In genomic region chr15:101065069-101065468, GRCm38 (mm10) we compare ENCODE assay signal across 15 mouse cellular contexts. TPM values are rescaled to one million over a fixed set of nuclear protein-coding genes. Genes with fewer than 3 reads are reported as not detected.
DNase-seq lines count a peak whose midpoint lies in the region; ATAC-seq lines count a peak whose summit lies in the region.
"Had no signal": no experiment of that assay in that cellular context is flagged by ENCODE, and none has a peak within 500 bp of the region (broad histone marks: within the 10 kb centered on the region; RNA-seq: fewer than 3 reads in every experiment).

No protein-coding gene starts in this region.

- H3K4me2 ChIP-seq in heart, embryonic 11.5 days, result no peak overlapping the region
- peak overlapping the region; percentile 16 for H3K4me2 ChIP-seq in neural tube, embryonic 11.5 days (ENCODE audit: low read depth)
- H3K4me2 ChIP-seq: heart, embryonic 13.5 days had no signal

- no peaks in the 10 kb centered on the region; the same call in 1 of the 2 replicates for H3K27me3 ChIP-seq in heart, embryonic 11.5 days (ENCODE audit: control insufficient read depth, insufficient read depth, low read length)
- no peaks in the 10 kb centered on the region for H3K27me3 ChIP-seq in neural tube, embryonic 11.5 days (ENCODE audit: control insufficient read depth, insufficient read depth, low read length)

- 23% methylated on average over 6 of the region's 6 CpGs for WGBS in heart, embryonic 11.5 days (ENCODE audit: insufficient replicate concordance)
- 7% methylated on average over 6 of the region's 6 CpGs for WGBS in neural tube, embryonic 11.5 days

- ATAC-seq in heart, embryonic 11.5 days (replicated peaks; ENCODE audit: insufficient number of reproducible peaks, low FRiP score, low TSS enrichment), result no peak
- no peak for ATAC-seq in neural tube, embryonic 11.5 days (ENCODE audit: insufficient read depth, low FRiP score, low TSS enrichment)
- ATAC-seq: liver, postnatal 0 days had no signal

- no peak overlapping the region for H3K27ac ChIP-seq in heart, embryonic 11.5 days (ENCODE audit: low read depth, low read length)
- H3K27ac ChIP-seq in neural tube, embryonic 11.5 days (ENCODE audit: low read depth, low read length), result peak overlapping the region; percentile 65
- H3K27ac ChIP-seq: heart, embryonic 13.5 days; left cerebral cortex, adult 2 months had no signal

- DNase-seq in adrenal gland, postnatal 10 days, result peak; percentile 48
- no peak for DNase-seq in adrenal gland, adult 18-20 months (ENCODE audit: low spot score in 2 of 2)
- DNase-seq in heart, adult 11 months, result peak; percentile 98
- DNase-seq in lung, postnatal 14 days, result peak; percentile 35
- no peak for DNase-seq in lung, adult 18-20 months
- DNase-seq in neural tube, embryonic 11.5 days (ENCODE audit: low spot score), result peak; percentile 31
- DNase-seq in spleen, postnatal 10 days (ENCODE audit: low spot score in 2 of 2), result no peak
- DNase-seq: liver, postnatal 0 days had no signal

- peaks cover 35% of the 10 kb centered on the region for H3K4me1 ChIP-seq in heart, embryonic 11.5 days (ENCODE audit: control insufficient read depth, insufficient read depth, low read length)
- peaks cover 63% of the 10 kb centered on the region for H3K4me1 ChIP-seq in neural tube, embryonic 11.5 days (ENCODE audit: control insufficient read depth, insufficient read depth, low read length)

- H3K4me3 ChIP-seq in heart, embryonic 11.5 days (ENCODE audit: low read depth, low read length), result no peak overlapping the region
- no peak overlapping the region for H3K4me3 ChIP-seq in neural tube, embryonic 11.5 days (ENCODE audit: low read depth, low read length)
- H3K4me3 ChIP-seq: heart, embryonic 13.5 days; left cerebral cortex, adult 2 months had no signal

- H3K9ac ChIP-seq in heart, embryonic 11.5 days (ENCODE audit: low read depth, low read length), result no peak overlapping the region
- 0 out of 2 replicates have a peak overlapping the region, but pooled peaks have one; percentile 0 for H3K9ac ChIP-seq in neural tube, embryonic 11.5 days (ENCODE audit: low read length)
- H3K9ac ChIP-seq: heart, embryonic 13.5 days; liver, postnatal 0 days had no signal

- H3K9me3 ChIP-seq in heart, embryonic 11.5 days (replicated peaks; ENCODE audit: control insufficient read depth, low read length), result no peaks in the 10 kb centered on the region
- H3K9me3 ChIP-seq in neural tube, embryonic 11.5 days (ENCODE audit: control insufficient read depth, low read length), result no peaks in the 10 kb centered on the region
- H3K9me3 ChIP-seq: heart, embryonic 13.5 days had no signal

- H3K36me3 ChIP-seq in heart, embryonic 11.5 days (ENCODE audit: control insufficient read depth, insufficient read depth, low read length), result no peaks in the 10 kb centered on the region
- H3K36me3 ChIP-seq in neural tube, embryonic 11.5 days (ENCODE audit: control insufficient read depth, insufficient read depth, low read length), result no peaks in the 10 kb centered on the region
- H3K36me3 ChIP-seq: G1E; heart, embryonic 13.5 days had no signal

RNA-seq across cellular contexts. Expression of gene Fignl2, which starts 13.3 kb away (rescaled TPM):
- 10 to 100 TPM in 1 of 2 experiments, 1 to 10 TPM in 1; 8.4 to 11.0 TPM for total RNA-seq in adrenal gland, postnatal 10 days (2021)
- total RNA-seq in adrenal gland, adult 18-20 months (2021), result 1 to 10 TPM; 4.7 to 7.1 TPM
- 0.30 and 0.33 TPM in 2 replicates for polyA plus RNA-seq in heart, embryonic 11.5 days (2014; fragmentation: Nextera tagmentation; extraction: Ambion mirVana)
- 1.6 and 1.7 TPM in 2 replicates for polyA plus RNA-seq in neural tube, embryonic 11.5 days (2014; fragmentation: Nextera tagmentation; extraction: Ambion mirVana)
- polyA plus RNA-seq: G1E had no signal

RNA-seq across cellular contexts. Expression of gene Gm47841, which starts 17.9 kb away (rescaled TPM):
- under 1 TPM in 1 of 2 experiments, not detected in 1; 0.33 TPM for total RNA-seq in adrenal gland, postnatal 10 days (2021)
- total RNA-seq in adrenal gland, adult 18-20 months (2021), result not detected
- not detected in 2 replicates for polyA plus RNA-seq in heart, embryonic 11.5 days (2014; fragmentation: Nextera tagmentation; extraction: Ambion mirVana)
- polyA plus RNA-seq in neural tube, embryonic 11.5 days (2014; fragmentation: Nextera tagmentation; extraction: Ambion mirVana), result not detected in 2 replicates
- total RNA-seq: G1E; left cerebral cortex, adult 2 months; monocyte, adult 5-6 weeks had no signal
- polyA plus RNA-seq: G1E; heart, embryonic 13.5 days; liver, postnatal 0 days; stomach, embryonic 14.5 days had no signal

RNA-seq across cellular contexts. Expression of gene Ankrd33, which starts 50.5 kb away (rescaled TPM):
- total RNA-seq in adrenal gland, postnatal 10 days (2021), result under 1 TPM; 0.24 to 0.33 TPM
- under 1 TPM; 0.42 to 0.70 TPM for total RNA-seq in adrenal gland, adult 18-20 months (2021)
- not detected in 2 replicates for polyA plus RNA-seq in heart, embryonic 11.5 days (2014; fragmentation: Nextera tagmentation; extraction: Ambion mirVana)
- polyA plus RNA-seq in neural tube, embryonic 11.5 days (2014; fragmentation: Nextera tagmentation; extraction: Ambion mirVana), result not detected in 2 replicates
- total RNA-seq: G1E; left cerebral cortex, adult 2 months; monocyte, adult 5-6 weeks had no signal
- polyA plus RNA-seq: G1E; heart, embryonic 13.5 days; liver, postnatal 0 days; stomach, embryonic 14.5 days; urinary bladder, adult 2 months had no signal

Comparison
In these comparisons a context has a peak if more than half of its experiments do, and no peak if none do; other contexts are left out.
1. DNase-seq: peak in adrenal gland, postnatal 10 days (single experiment), heart, adult 11 months (single experiment), lung, postnatal 14 days (single experiment) and neural tube, embryonic 11.5 days (single experiment); none in adrenal gland, adult 18-20 months (0 of 2), lung, adult 18-20 months (0 of 2) and spleen, postnatal 10 days (0 of 2).